Mouse (Mus musculus): ENCODE measurements at regions not wholly inside any gene's neighbourhood (a gene's known extent, or its start where the extent isn't known, plus 50 kb on each side); places are given as distances from the start of the nearest gene placed in this dataset.

DNA sequence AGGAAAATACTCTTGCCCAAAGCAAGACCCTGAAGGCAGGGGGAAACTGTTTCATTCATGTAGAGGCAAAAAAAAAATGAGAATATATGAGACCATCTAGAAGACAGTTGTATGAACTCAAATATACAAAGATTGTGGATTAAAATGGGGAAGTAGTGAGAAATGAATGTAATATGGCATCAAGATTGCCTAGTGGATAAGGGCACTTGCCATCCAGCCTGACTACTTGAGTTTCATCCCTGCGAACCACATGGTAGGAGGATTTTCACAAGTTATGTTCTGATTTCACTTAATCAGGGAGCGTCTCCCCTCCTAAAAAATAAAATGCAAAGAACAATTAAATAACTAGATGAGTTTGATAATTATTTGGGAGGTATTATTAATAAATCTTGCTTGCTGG, 81.8 kb upstream of the Tmem164 start:
- Histone ChIP-seq H3K4me1 (replicated peaks) (no peaks in the 10 kb centered on the region), H3K9me3 (replicated peaks) (no peaks in the 10 kb centered on the region), H3K36me3 (no peaks in the 10 kb centered on the region), H3K27me3 (0 out of 2 replicates have a peak, but pooled peaks cover 3% of the 10 kb centered on the region), H3K4me3 (replicated peaks) (no peak overlapping the region), H3K4me2 (no peak overlapping the region), H3K27ac (no peak overlapping the region), H3K9ac (no peak overlapping the region)
- WGBS (ENCODE audit: insufficient replicate concordance): 66% methylated on average over 2 of the region's 2 CpGs
- ATAC-seq (ENCODE audit: low read depth): no peak
- no peak for DNase-seq

DNA sequence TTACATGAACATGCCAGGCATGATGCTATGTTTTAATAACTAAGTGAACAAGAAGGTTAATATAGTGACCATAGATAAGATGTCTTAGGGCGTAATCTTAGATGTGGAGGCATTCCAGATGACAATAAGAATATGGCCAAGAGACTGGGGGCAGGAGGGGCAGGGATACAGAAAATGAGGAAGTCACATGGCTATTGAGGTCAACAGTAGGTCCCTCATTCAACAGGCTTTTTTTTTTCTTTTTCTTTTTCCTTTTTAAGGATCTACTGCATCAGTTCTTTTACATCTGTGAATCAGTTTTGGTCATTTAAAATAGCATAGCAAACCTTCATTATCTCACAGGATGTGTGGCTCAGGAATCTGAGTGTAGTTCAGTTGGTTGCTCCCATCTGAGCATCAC, 80.4 kb upstream of the Tmem164 start:
- Histone ChIP-seq H3K4me1 (replicated peaks) (no peaks in the 10 kb centered on the region), H3K4me2 (no peak overlapping the region), H3K27me3 (0 out of 2 replicates have a peak, but pooled peaks cover 3% of the 10 kb centered on the region), H3K9me3 (replicated peaks) (no peaks in the 10 kb centered on the region), H3K4me3 (replicated peaks) (no peak overlapping the region), H3K36me3 (no peaks in the 10 kb centered on the region), H3K27ac (no peak overlapping the region), H3K9ac (no peak overlapping the region)
- 70% methylated on average over 1 of the region's 1 CpGs for WGBS (ENCODE audit: insufficient replicate concordance)
- no peak for DNase-seq
- ATAC-seq (ENCODE audit: low read depth): no peak

DNA sequence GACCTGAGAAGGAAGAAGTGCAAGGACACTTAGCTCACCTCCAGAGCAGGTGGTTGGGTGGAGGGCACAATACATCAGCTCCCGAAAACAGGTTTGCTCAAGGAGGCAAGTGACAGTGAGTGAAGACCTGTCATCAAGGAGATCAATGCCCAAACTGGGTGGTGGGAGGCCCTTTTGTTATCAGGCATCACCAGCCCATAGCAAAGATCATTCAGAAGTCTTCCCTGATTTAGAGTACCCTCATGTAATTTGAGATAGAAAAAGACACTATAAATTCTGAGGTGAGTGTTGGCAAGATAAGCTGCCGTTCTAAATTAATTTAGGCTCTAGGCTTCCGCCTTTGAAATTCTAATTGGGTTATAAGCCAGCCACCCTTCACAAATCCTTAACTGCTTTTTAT, 76.1 kb upstream of the Tmem164 start:
- Histone ChIP-seq H3K4me3 (replicated peaks) (no peak overlapping the region), H3K27me3 (peaks cover 5% of the 10 kb centered on the region; the same call in 1 of the 2 replicates), H3K9ac (no peak overlapping the region), H3K4me1 (replicated peaks) (no peaks in the 10 kb centered on the region), H3K36me3 (no peaks in the 10 kb centered on the region), H3K27ac (no peak overlapping the region), H3K9me3 (replicated peaks) (no peaks in the 10 kb centered on the region), H3K4me2 (no peak overlapping the region)
- 44% methylated on average over 3 of the region's 3 CpGs for WGBS (ENCODE audit: insufficient replicate concordance)
- DNase-seq: no peak
- ATAC-seq (ENCODE audit: low read depth): no peak

DNA sequence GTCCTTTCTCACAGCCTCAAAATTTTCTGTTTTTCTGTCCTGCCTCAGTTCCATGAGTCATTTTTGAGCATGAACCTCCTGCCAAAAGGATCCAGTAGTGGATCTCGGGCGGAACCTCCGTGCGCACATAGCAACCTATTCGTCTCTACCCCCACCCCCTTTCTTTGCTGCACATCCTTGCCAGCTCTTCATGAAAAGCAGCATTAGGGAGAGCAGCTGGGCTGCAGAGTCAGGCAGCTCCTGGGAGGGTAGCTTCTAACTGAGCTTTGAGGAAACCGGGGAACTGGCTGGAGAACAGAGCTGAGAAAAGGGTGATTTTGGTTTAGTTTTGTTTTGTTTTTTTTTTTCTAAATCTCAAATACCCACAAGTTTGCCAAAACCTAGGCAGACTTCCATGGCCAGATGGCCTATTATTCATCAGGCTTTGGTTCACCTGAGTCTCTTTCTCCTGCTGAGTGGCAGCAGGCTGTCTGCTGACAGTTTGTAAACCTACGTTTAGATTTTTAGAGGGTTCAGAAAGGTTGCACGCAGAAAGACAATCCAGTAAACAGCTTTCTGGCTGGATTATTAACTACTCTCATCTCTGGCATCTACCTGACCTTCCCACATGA, 74.5 kb upstream of the Tmem164 start:
- no peak overlapping the region for H3K27ac ChIP-seq
- 75% methylated on average over 8 of the region's 8 CpGs for WGBS (ENCODE audit: insufficient replicate concordance)

DNA sequence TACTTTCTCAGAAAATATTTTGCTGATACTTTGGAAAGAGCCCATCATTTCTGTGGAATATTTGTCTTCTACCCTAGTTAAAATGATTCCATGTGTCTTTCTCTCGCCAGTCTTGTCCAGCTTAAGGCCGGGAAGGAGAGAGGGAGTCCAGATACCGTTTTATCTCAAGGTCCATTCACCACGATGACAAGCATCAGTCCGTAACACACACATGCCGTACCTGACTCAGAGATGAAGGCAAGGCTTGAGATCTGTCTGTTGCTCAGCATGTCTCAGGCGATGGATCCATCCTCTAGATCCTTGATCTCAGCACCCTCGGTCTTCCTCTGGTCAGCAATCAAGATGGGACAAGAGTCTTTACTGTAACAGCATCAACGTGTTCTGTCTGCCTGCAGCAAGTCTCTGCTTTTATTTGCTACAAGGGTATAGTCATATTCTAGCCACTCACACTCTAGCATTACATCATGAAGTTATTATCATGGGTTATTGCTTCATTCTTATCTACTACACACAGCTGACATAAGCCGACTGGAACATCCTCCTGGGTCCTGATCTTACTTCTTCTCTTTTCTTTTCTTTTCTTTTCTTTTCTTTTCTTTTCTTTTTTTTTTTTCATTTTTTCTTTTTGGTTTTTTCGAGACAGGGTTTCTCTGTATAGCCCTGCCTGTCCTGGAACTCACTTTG, 64.9 kb upstream of the Tmem164 start:
- Histone ChIP-seq H3K9me3 (replicated peaks) (no peaks in the 10 kb centered on the region), H3K4me2 (no peak overlapping the region), H3K27ac (no peak overlapping the region), H3K36me3 (no peaks in the 10 kb centered on the region), H3K4me1 (replicated peaks) (peaks cover 3% of the 10 kb centered on the region; the same call in 1 of the 2 replicates), H3K4me3 (replicated peaks) (no peak overlapping the region), H3K9ac (no peak overlapping the region), H3K27me3 (no peaks in the 10 kb centered on the region)
- no peak for DNase-seq
- WGBS (ENCODE audit: insufficient replicate concordance): 49% methylated on average over 11 of the region's 11 CpGs
- peak; percentile 66; the same call in 1 of the 2 replicates for ATAC-seq (ENCODE audit: low read depth)

More for the DNA sequence above, 74.5 kb upstream of the Tmem164 start:
- no peaks in the 10 kb centered on the region for H3K4me1 ChIP-seq (replicated peaks)
- no peak for ATAC-seq (ENCODE audit: low read depth)
- H3K9me3 ChIP-seq (replicated peaks): no peaks in the 10 kb centered on the region
- H3K4me3 ChIP-seq (replicated peaks): no peak overlapping the region
- DNase-seq: no peak
- no peak overlapping the region for H3K9ac ChIP-seq
- no peak overlapping the region for H3K4me2 ChIP-seq
- H3K36me3 ChIP-seq: no peaks in the 10 kb centered on the region
- H3K27me3 ChIP-seq: peaks cover 3% of the 10 kb centered on the region; the same call in 1 of the 2 replicates

DNA sequence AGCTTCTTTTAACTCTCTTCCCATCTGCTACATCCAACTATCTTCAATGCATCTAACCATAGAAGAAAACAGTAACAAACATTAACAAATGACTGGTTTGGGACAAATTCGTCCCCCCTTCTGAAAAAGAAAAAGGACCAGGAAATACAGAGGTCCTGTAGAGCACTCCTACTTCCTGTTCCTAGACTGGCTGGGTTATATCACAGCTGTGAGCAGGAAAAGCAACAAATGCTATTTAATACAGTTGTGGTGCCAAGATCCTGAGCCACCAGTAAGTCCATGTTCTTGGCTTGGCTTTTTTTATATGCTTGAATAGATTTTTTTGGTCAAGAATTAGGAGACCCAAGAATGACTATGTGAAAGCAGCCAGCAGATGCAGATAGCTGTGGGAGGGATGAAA, 62.8 kb upstream of the Tmem164 start:
- no peaks in the 10 kb centered on the region for H3K36me3 ChIP-seq
- no peaks in the 10 kb centered on the region for H3K27me3 ChIP-seq
- no peaks in the 10 kb centered on the region for H3K9me3 ChIP-seq (replicated peaks)
- H3K9ac ChIP-seq: no peak overlapping the region
- H3K4me2 ChIP-seq: no peak overlapping the region
- WGBS (ENCODE audit: insufficient replicate concordance): 37% methylated on average over 1 of the region's 1 CpGs
- no peak overlapping the region for H3K27ac ChIP-seq
- no peak overlapping the region for H3K4me3 ChIP-seq (replicated peaks)
- DNase-seq (no peak), ATAC-seq (ENCODE audit: low read depth) (no peak)
- H3K4me1 ChIP-seq (replicated peaks): peaks cover 3% of the 10 kb centered on the region; the same call in 1 of the 2 replicates

DNA sequence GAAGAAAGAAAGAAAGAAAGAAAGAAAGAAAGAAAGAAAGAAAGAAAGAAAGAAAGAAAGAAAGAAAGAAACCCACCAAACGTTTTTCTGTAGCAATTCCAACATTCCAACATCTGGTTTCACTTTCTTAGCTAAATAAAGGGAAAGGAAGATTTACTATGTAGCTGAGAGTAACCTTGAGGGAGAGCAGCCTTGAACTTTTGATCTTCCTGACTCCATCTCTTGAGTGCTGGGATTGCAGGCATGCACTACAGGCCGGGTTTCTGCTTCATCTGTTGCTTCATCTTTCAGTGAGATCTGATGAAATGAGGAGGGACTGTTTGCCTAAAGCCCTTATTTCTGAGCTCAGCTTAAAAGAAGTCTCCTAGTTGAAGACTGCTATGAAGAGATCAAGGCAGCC, 57.8 kb upstream of the Tmem164 start:
- 20% methylated on average over 2 of the region's 2 CpGs for WGBS (ENCODE audit: insufficient replicate concordance)
- H3K27ac ChIP-seq: no peak overlapping the region
- DNase-seq: no peak

DNA sequence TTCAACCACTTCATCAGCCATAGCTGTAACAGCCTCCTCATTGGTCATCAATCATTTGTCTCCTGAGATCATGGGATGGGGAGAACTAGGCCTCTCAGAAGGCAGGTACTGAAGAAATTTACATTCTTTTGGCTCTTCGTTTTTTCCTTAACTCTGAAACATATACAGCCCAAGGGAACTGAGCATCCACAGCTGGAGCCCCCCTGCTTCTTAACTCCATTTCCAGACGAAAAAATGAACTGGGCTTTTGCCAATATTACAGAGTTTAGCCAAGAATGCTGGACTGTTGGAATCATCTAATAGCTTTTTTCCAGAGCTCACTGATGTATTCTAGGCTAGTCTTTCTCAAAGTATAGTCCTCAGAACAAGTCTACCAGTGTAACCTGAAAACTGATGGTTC, 57.3 kb upstream of the Tmem164 start:
- Histone ChIP-seq H3K27me3 (no peaks in the 10 kb centered on the region), H3K9me3 (replicated peaks) (no peaks in the 10 kb centered on the region), H3K9ac (no peak overlapping the region), H3K36me3 (no peaks in the 10 kb centered on the region), H3K4me3 (replicated peaks) (no peak overlapping the region), H3K27ac (no peak overlapping the region), H3K4me1 (replicated peaks) (no peaks in the 10 kb centered on the region), H3K4me2 (no peak overlapping the region)
- WGBS (ENCODE audit: insufficient replicate concordance): 30% methylated on average over 2 of the region's 2 CpGs
- ATAC-seq (ENCODE audit: low read depth): no peak
- no peak for DNase-seq

More for the DNA sequence above, 57.8 kb upstream of the Tmem164 start:
- Histone ChIP-seq H3K4me2 (no peak overlapping the region), H3K9ac (no peak overlapping the region), H3K36me3 (no peaks in the 10 kb centered on the region), H3K4me3 (replicated peaks) (no peak overlapping the region), H3K9me3 (replicated peaks) (no peaks in the 10 kb centered on the region), H3K4me1 (replicated peaks) (no peaks in the 10 kb centered on the region), H3K27me3 (no peaks in the 10 kb centered on the region)
- no peak for ATAC-seq (ENCODE audit: low read depth)
